ENCODE assay signal across 9 mouse cellular contexts in the genomic region with DNA sequence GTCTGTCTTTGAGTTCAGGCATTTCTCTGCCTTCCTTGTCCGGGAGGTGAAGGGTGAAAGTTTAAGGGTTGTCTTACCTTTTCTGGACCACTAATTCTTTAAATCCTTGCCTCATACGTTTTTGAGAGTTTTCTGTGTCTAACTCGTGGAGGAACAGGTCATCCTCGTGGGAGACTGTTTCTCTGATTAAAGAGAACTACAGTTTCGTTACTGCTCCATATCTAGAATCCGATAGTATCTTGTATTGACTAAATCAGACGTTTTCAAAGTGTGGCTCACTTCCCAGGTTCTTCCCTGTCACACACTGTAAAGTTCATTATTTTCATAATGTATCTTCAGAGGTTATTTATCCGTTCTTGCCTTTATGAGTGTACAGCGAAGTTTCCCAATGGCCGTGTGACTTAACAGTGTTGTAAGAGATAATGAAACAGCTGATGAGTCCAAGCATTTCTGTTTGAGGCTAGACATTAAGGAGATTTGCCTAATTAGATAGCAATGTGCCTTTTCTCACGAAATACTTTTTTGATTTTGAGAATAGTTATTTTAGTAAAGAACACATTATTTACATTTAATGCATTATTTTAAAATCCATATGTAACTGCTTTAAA. TPM values are rescaled to one million over a fixed set of nuclear protein-coding genes. Genes with fewer than 3 reads are reported as not detected.
DNase-seq lines count a peak whose midpoint lies in the region; ATAC-seq lines count a peak whose summit lies in the region.
"Had no signal": no experiment of that assay in that cellular context is flagged by ENCODE, and none has a peak within 500 bp of the region (broad histone marks: within the 10 kb centered on the region; RNA-seq: fewer than 3 reads in every experiment).

No protein-coding gene starts in this region.

- no peak for ATAC-seq in kidney, embryonic 14.5 days (ENCODE audit: low FRiP score, low TSS enrichment)
- ATAC-seq in common myeloid progenitor, adult 5-6 weeks (replicated peaks; ENCODE audit: low read depth, poor library complexity, severe bottlenecking) = peak; percentile 10; the same call in 1 of the 2 replicates
- no peak for ATAC-seq in hindbrain, embryonic 16.5 days
- ATAC-seq in midbrain, embryonic 12.5 days (ENCODE audit: low FRiP score, low read depth) = no peak
- ATAC-seq in activated CD4-positive, CD25-positive, alpha-beta regulatory T cell, adult 4 months = no peak

- H3K36me3 ChIP-seq in kidney, embryonic 14.5 days (ENCODE audit: control insufficient read depth, insufficient read depth, low read length) = no peaks in the 10 kb centered on the region
- no peaks in the 10 kb centered on the region for H3K36me3 ChIP-seq in hindbrain, embryonic 16.5 days (ENCODE audit: control insufficient read depth, insufficient read depth, low read length)
- no peaks in the 10 kb centered on the region for H3K36me3 ChIP-seq in midbrain, embryonic 12.5 days

- 16% methylated on average over 11 of the region's 11 CpGs for WGBS in kidney, embryonic 14.5 days
- 13% methylated on average over 11 of the region's 11 CpGs for WGBS in hindbrain, embryonic 16.5 days
- 11% methylated on average over 11 of the region's 11 CpGs for WGBS in midbrain, embryonic 12.5 days

- no peaks in the 10 kb centered on the region for H3K27me3 ChIP-seq in kidney, embryonic 14.5 days (ENCODE audit: control insufficient read depth, insufficient read depth, low read length)
- no peaks in the 10 kb centered on the region for H3K27me3 ChIP-seq in hindbrain, embryonic 16.5 days (replicated peaks; ENCODE audit: control insufficient read depth, insufficient read depth, low read length)
- H3K27me3 ChIP-seq in midbrain, embryonic 12.5 days = no peaks in the 10 kb centered on the region

- H3K27ac ChIP-seq in kidney, embryonic 14.5 days (ENCODE audit: low read depth, low read length) = no peak overlapping the region
- no peak overlapping the region for H3K27ac ChIP-seq in hindbrain, embryonic 16.5 days (ENCODE audit: low read depth, low read length)
- H3K27ac ChIP-seq in midbrain, embryonic 12.5 days (replicated peaks) = no peak overlapping the region

- DNase-seq in kidney, postnatal 10 days = no peak
- DNase-seq in ovary, adult 18-20 months (ENCODE audit: low spot score) = no peak
- no peak for DNase-seq in urinary bladder, postnatal 4 days (ENCODE audit: low spot score in 2 of 2)

- no peaks in the 10 kb centered on the region for H3K9me3 ChIP-seq in kidney, embryonic 14.5 days (ENCODE audit: control insufficient read depth, low read length)
- no peaks in the 10 kb centered on the region for H3K9me3 ChIP-seq in hindbrain, embryonic 16.5 days (ENCODE audit: control insufficient read depth, low read length)
- no peaks in the 10 kb centered on the region for H3K9me3 ChIP-seq in midbrain, embryonic 12.5 days

- peak overlapping the region; percentile 81 for H3K4me2 ChIP-seq in kidney, embryonic 14.5 days (replicated peaks; ENCODE audit: low read depth, low read length)
- H3K4me2 ChIP-seq in hindbrain, embryonic 16.5 days (ENCODE audit: low read length) = peak overlapping the region; percentile 77
- peak overlapping the region; percentile 59 for H3K4me2 ChIP-seq in midbrain, embryonic 12.5 days (replicated peaks)

- peak overlapping the region; percentile 85 for H3K4me3 ChIP-seq in kidney, embryonic 14.5 days (ENCODE audit: low read length)
- H3K4me3 ChIP-seq in hindbrain, embryonic 16.5 days (ENCODE audit: low read length) = peak overlapping the region; percentile 77
- H3K4me3 ChIP-seq in midbrain, embryonic 12.5 days = peak overlapping the region; percentile 90

- no peaks in the 10 kb centered on the region for H3K4me1 ChIP-seq in kidney, embryonic 14.5 days (ENCODE audit: control insufficient read depth, insufficient read depth, low read length)
- peaks cover 4% of the 10 kb centered on the region; the same call in 1 of the 2 replicates for H3K4me1 ChIP-seq in hindbrain, embryonic 16.5 days (ENCODE audit: control insufficient read depth, insufficient read depth, low read depth, low read length)
- peaks cover 4% of the 10 kb centered on the region; the same call in 1 of the 2 replicates for H3K4me1 ChIP-seq in midbrain, embryonic 12.5 days

- peak overlapping the region; percentile 72; the same call in 1 of the 2 replicates for H3K9ac ChIP-seq in kidney, embryonic 14.5 days (ENCODE audit: low read depth, low read length)
- H3K9ac ChIP-seq in hindbrain, embryonic 16.5 days (ENCODE audit: low read depth, low read length) = peak overlapping the region; percentile 80; the same call in 1 of the 2 replicates
- H3K9ac ChIP-seq in midbrain, embryonic 12.5 days (replicated peaks) = peak overlapping the region; percentile 75; the same call in 1 of the 2 replicates

RNA-seq across cellular contexts. Expression of a gene that starts 0.9 kb away (rescaled TPM):
- 4.8 and 6.2 TPM in 2 replicates for polyA plus RNA-seq in kidney, embryonic 14.5 days (2014; fragmentation: Nextera tagmentation; extraction: Ambion mirVana)
- 4.2 and 10.5 TPM in 2 replicates for total RNA-seq in common myeloid progenitor, adult 5-6 weeks (2017)
- polyA plus RNA-seq in hindbrain, embryonic 16.5 days (2015; fragmentation: Nextera tagmentation; extraction: Ambion mirVana) = 6.1 and 6.9 TPM in 2 replicates
- 12.7 and 12.8 TPM in 2 replicates for polyA plus RNA-seq in midbrain, embryonic 12.5 days (2016; fragmentation: Nextera tagmentation; extraction: Ambion mirVana)
- 10 to 100 TPM; 14.8 to 19.9 TPM for polyA plus RNA-seq in activated CD4-positive, CD25-positive, alpha-beta regulatory T cell, adult 4 months (2017; shearing (Covaris generic))

RNA-seq across cellular contexts. Expression of a gene that starts 47.2 kb away (rescaled TPM):
- polyA plus RNA-seq in kidney, embryonic 14.5 days (2014; fragmentation: Nextera tagmentation; extraction: Ambion mirVana) = not detected in 2 replicates
- total RNA-seq in common myeloid progenitor, adult 5-6 weeks (2017) = 0.49 TPM in 1 of 2 replicates, not detected in the other
- 0.24 and 0.37 TPM in 2 replicates for polyA plus RNA-seq in hindbrain, embryonic 16.5 days (2015; fragmentation: Nextera tagmentation; extraction: Ambion mirVana)
- polyA plus RNA-seq in midbrain, embryonic 12.5 days (2016; fragmentation: Nextera tagmentation; extraction: Ambion mirVana) = 40.5 and 44.2 TPM in 2 replicates
- not detected for polyA plus RNA-seq in activated CD4-positive, CD25-positive, alpha-beta regulatory T cell, adult 4 months (2017; shearing (Covaris generic))
- total RNA-seq: adrenal gland, adult 18-20 months had no signal

Comparison
In these comparisons a context has a peak if more than half of its experiments do, and no peak if none do; other contexts are left out.
1. RNA of a gene that starts 47.2 kb away (polyA plus RNA-seq): 40.5 to 44.2 TPM in midbrain, embryonic 12.5 days; 0.24 to 0.37 TPM in hindbrain, embryonic 16.5 days, not detected in kidney, embryonic 14.5 days and not detected in activated CD4-positive, CD25-positive, alpha-beta regulatory T cell, adult 4 months; every median in the first group is over 10 times any median in the second.
2. Peak in every context shown above with its lines, with median percentiles within 50 percentile points of each other: H3K4me2 ChIP-seq, H3K4me3 ChIP-seq and H3K9ac ChIP-seq.